Mouse (Mus musculus) intestine, postnatal 0 days (tissue): ENCODE results near the gene Zfp786. TPM values are rescaled to one million over a fixed set of nuclear protein-coding genes. Genes with fewer than 3 reads are reported as not detected.

Source experiments
- ATAC-seq: fragments of 200-750 bp; cut with Nextera tagmentation; 2 replicates; pipeline ENCODE4 v1.8.0; 2017; ENCODE audit warnings: mild to moderate bottlenecking, moderate TSS enrichment, moderate library complexity
- H3K27ac ChIP-seq: fragments of 300-500 bp; sonication (generic); 2 replicates; pipeline ENCODE4 v1.5.1; 2014; ENCODE audit warnings: mild to moderate bottlenecking, low read depth, low read length, moderate library complexity
- H3K27me3 ChIP-seq: fragments of 300-500 bp; sonication (generic); replicated peaks from 2 replicates; pipeline ENCODE4 v1.6.1; 2014; ENCODE audit warnings: low read length, mixed read lengths; ENCODE audit not compliant: control insufficient read depth, insufficient read depth
- H3K36me3 ChIP-seq: fragments of 300-500 bp; sonication (generic); 2 replicates; pipeline ENCODE4 v1.6.1; 2014; ENCODE audit warnings: mild to moderate bottlenecking, moderate library complexity; ENCODE audit not compliant: control insufficient read depth, insufficient read depth
- H3K4me1 ChIP-seq: fragments of 300-500 bp; sonication (generic); replicated peaks from 2 replicates; pipeline ENCODE4 v1.6.1; 2014; ENCODE audit warnings: antibody characterized with exemption, low read length, mixed read lengths; ENCODE audit not compliant: control insufficient read depth, insufficient read depth
- H3K4me2 ChIP-seq: fragments of 300-500 bp; sonication (generic); replicated peaks from 2 replicates; pipeline ENCODE4 v1.6.1; 2014; ENCODE audit warnings: low read depth, mild to moderate bottlenecking, moderate library complexity
- H3K4me3 ChIP-seq: fragments of 300-500 bp; sonication (generic); 2 replicates; pipeline ENCODE4 v1.5.1; 2014; ENCODE audit warnings: low read depth, low read length
- H3K9ac ChIP-seq: fragments of 300-500 bp; sonication (generic); 2 replicates; pipeline ENCODE4 v1.6.1; 2014; ENCODE audit warnings: mild to moderate bottlenecking, low read depth, low read length
- H3K9me3 ChIP-seq: fragments of 300-500 bp; sonication (generic); 2 replicates; pipeline ENCODE4 v1.6.1; 2016; ENCODE audit warnings: mixed run types; ENCODE audit not compliant: control insufficient read depth
- CTCF ChIP-seq: sonication (generic); IDR thresholded peaks from 2 replicates; pipeline ENCODE4 v1.5.1; 2016; ENCODE audit warnings: low read depth, mild to moderate bottlenecking, control low read depth, antibody characterized with exemption, moderate library complexity
- WGBS: fragments of 180-500 bp; shearing (Covaris S2); extraction: QIAGEN DNeasy Blood & Tissue Kit; methylation state at CpG from one replicate; pipeline ENCODE4 v1.1.7; 2014; 5-methylcytosine and 5-hydroxymethylcytosine counted together
- polyA plus RNA-seq: library from polyadenylated mRNA; unstranded; fragments of >200 nt; fragmentation: Nextera tagmentation; extraction: Ambion mirVana; gene quantifications from 2 replicates; pipeline ENCODE4 v1.2.1, GENCODE M21; 2015

Zfp786 gene
- polyA plus RNA-seq, 1 experiment from 2014 or later = 0.61 TPM

DNA sequence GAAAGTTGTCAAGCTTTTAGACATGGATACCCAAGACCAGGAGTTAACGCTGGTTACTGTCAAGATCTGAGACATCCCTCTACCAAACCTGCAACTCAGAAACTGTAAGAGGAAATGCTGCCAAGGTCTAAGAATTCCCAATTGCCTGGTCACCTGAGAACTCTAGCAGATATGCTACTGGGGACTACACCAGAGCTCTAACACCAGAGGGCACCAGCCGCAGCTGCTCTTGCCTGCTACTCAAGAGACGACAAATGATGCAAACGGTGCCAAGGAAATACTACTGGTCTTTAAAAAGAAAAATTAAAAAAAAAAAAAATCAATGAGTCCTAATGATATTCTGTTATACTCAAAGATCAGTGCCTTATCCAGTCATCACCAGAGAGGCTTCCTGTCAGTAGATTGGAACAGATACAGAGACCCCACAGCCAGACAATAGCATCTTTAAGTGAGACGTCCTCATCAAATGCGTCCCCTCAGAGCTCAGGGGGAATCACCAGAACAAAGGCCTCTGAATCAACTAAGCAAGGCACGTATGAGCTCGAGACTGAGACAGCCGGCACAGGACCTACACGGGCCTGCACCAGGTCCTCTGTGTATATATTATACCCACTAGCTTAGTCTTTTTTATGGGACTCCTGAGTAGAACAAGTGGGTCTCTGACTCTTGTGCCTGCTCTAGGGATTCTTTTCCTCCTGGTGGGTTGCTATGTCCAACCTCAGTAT is 36.4 kb downstream of the Zfp786 start:
- H3K4me1 ChIP-seq = peaks cover 3% of the 10 kb centered on the region; the same call in 1 of the 2 replicates
- no peak overlapping the region for H3K9ac ChIP-seq
- H3K4me3 ChIP-seq = no peak overlapping the region
- H3K4me2 ChIP-seq = no peak overlapping the region
- H3K36me3 ChIP-seq = peaks cover 41% of the 10 kb centered on the region
- peak; percentile 72 for TF ChIP-seq CTCF
- no peak for ATAC-seq
- H3K27me3 ChIP-seq = no peaks in the 10 kb centered on the region
- H3K9me3 ChIP-seq = no peaks in the 10 kb centered on the region
- H3K27ac ChIP-seq = no peak overlapping the region
- WGBS = 69% methylated on average over 10 of the region's 10 CpGs

DNA sequence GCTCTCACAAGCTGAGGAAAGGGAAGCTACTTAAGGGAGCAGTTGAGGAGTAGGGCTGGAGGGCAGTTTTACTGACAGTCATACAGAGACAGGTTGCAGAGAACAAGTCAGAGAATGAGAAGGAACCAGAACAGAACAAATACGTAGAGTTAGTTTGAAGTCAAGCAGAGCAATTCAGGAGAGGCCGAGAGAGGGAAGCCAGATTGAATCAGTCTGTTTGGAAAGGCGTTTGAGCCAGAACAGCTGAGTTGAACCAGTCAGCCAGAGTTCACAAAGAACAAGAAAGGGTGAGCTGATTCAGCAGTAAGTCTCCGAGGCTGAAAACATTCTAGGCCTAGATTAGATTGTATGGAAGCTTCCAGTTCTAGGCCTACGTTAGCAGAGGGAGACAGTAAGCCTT is 37.4 kb downstream of the Zfp786 start:
- H3K27me3 ChIP-seq = no peaks in the 10 kb centered on the region
- no peak overlapping the region for H3K9ac ChIP-seq
- WGBS = 34% methylated on average over 5 of the region's 5 CpGs
- peaks cover 33% of the 10 kb centered on the region for H3K36me3 ChIP-seq
- H3K4me3 ChIP-seq = no peak overlapping the region
- no peak for TF ChIP-seq CTCF
- peaks cover 7% of the 10 kb centered on the region; the same call in 1 of the 2 replicates for H3K4me1 ChIP-seq
- no peak overlapping the region for H3K4me2 ChIP-seq
- no peak for ATAC-seq
- H3K27ac ChIP-seq = no peak overlapping the region
- H3K9me3 ChIP-seq = no peaks in the 10 kb centered on the region

DNA sequence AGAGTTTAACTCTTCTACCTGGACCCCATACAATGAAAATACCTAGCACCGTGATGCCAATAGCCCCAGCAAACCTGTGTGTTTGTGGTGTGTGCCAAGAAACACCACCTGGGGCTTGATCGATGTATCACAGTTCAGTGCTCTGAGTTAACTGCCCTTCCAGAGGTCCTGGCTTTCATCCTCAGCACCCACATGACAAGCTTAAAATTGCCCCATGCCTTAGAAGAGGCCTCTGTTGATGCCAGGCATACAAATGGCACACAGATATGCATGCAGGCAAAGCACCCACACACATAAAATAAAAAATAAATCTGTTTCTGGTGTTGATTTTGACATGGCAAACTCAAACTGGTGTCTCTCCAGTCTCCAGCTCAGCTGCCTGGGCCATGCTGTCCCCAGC is 38.1 kb downstream of the Zfp786 start:
- Histone ChIP-seq H3K4me3 (no peak overlapping the region), H3K27me3 (no peaks in the 10 kb centered on the region), H3K9ac (no peak overlapping the region), H3K36me3 (peaks cover 26% of the 10 kb centered on the region), H3K27ac (no peak overlapping the region), H3K9me3 (no peaks in the 10 kb centered on the region), H3K4me1 (peaks cover 7% of the 10 kb centered on the region; the same call in 1 of the 2 replicates), H3K4me2 (no peak overlapping the region)
- 94% methylated on average over 2 of the region's 2 CpGs for WGBS
- no peak for ATAC-seq
- no peak for TF ChIP-seq CTCF

DNA sequence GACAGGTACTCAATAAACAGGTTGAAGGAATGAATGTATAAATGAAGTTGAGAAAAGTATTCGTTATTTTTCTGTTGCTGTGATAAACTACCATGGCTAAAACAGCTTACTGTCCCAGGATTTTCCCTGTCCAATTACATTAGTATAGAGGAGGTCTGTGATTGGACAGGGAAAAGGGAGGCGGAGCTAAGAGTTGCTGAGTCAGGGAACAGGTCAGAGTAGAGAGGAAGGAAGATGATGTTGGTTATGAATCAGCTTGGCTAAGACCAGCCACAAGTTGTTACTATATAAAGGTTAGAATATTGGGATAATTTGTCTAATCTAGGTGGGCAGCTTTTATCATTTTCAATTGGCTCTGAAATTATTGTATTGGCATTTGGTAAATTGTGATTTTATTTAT is 39.9 kb downstream of the Zfp786 start:
- TF ChIP-seq CTCF = no peak
- H3K4me2 ChIP-seq = no peak overlapping the region
- peaks cover 7% of the 10 kb centered on the region; the same call in 1 of the 2 replicates for H3K4me1 ChIP-seq
- H3K9ac ChIP-seq = no peak overlapping the region
- peaks cover 11% of the 10 kb centered on the region; the same call in 1 of the 2 replicates for H3K36me3 ChIP-seq
- WGBS = 48% methylated on average over 2 of the region's 2 CpGs
- no peaks in the 10 kb centered on the region for H3K27me3 ChIP-seq
- H3K27ac ChIP-seq = no peak overlapping the region
- H3K9me3 ChIP-seq = no peaks in the 10 kb centered on the region
- no peak overlapping the region for H3K4me3 ChIP-seq
- ATAC-seq = peak; percentile 64; the same call in 1 of the 2 replicates

DNA sequence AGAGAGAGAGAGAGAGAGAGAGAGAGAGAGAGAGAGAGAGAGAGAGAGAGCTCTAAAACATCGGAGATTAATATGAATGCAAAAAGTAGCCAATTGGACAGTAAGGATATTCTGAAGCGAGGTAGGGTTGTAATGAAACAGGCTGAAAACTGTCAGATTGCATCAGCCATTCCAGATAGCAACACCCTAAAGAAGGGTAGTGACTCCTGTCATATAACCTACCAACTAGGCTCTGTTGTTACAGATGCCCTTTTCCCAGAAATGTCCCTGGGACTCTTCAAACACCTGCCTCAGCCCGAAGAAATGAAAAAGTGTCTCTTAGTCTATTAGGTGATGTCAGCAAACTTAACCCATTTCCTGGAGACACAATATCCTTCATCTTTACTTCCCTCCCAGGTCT is 41.8 kb downstream of the Zfp786 start:
- Histone ChIP-seq H3K4me3 (peak overlapping the region; percentile 32), H3K4me2 (peak overlapping the region; percentile 72), H3K9ac (peak overlapping the region; percentile 19), H3K9me3 (no peaks in the 10 kb centered on the region), H3K27ac (peak overlapping the region; percentile 86), H3K27me3 (no peaks in the 10 kb centered on the region), H3K4me1 (peaks cover 7% of the 10 kb centered on the region; the same call in 1 of the 2 replicates), H3K36me3 (no peaks in the 10 kb centered on the region)
- TF ChIP-seq CTCF = no peak
- WGBS = 9% methylated on average over 3 of the region's 3 CpGs
- no peak for ATAC-seq

DNA sequence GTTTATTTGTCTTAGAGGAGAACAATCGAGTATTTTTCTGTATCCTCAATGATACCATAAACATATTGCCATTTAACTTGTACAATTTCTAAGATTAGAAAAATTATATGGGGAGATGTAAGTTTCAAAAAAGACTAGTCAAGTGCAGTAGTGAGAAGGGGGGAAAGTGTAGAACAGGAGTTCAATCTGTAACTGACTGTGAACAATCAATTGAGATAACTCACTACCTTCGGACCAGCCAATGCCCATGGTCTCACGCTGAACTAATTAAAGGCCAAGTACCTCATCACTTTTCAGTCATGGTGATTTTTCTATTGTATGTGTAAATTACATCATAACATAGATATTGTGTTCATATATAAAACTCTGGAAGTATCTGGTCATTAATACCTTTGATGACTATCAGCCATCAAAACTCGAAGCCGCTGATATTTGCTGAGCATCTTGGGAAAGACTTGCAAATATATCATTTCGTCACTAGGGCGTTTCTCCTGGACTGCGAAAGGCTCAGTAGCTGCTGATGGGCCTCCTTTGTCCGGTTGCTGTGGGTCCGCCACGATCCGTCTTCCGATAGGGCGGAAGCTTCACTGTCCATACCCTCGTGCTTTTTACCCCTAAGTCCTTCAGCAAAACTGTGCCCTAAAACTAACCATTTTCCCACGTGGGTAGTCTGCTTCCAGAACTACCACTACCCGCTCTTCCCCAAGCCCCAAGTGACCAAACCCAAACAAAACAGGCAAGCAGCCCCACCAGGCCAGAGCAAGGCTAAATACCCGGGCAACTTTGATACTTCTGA is 42.5 kb downstream of the Zfp786 start:
- under 1% methylated on average over 18 of the region's 18 CpGs for WGBS
- Histone ChIP-seq H3K9me3 (no peaks in the 10 kb centered on the region), H3K27me3 (no peaks in the 10 kb centered on the region), H3K27ac (peak overlapping the region; percentile 86), H3K4me2 (peak overlapping the region; percentile 72), H3K9ac (peak overlapping the region; percentile 19), H3K36me3 (no peaks in the 10 kb centered on the region), H3K4me3 (peak overlapping the region; percentile 32), H3K4me1 (peaks cover 7% of the 10 kb centered on the region; the same call in 1 of the 2 replicates)
- TF ChIP-seq CTCF = peak; percentile 14; the same call in 1 of the 2 replicates
- ATAC-seq = peak; percentile 84
